Mouse (Mus musculus) midbrain, embryonic 15.5 days (tissue): ENCODE data around the gene Dusp6. TPM values are rescaled to one million over a fixed set of nuclear protein-coding genes. Genes with fewer than 3 reads are reported as not detected.
A peak's percentile ranks its signal among the peaks of the same experiment; 100 is the strongest.

Experiments used
- ATAC-seq: fragments of 200-750 bp; cut with Nextera tagmentation; replicated peaks from 2 replicates; pipeline ENCODE4 v1.8.0; 2017; ENCODE audit warnings: moderate TSS enrichment
- H3K27ac ChIP-seq: fragments of 300-500 bp; sonication (generic); 2 replicates; pipeline ENCODE4 v1.5.1; 2015; ENCODE audit warnings: mild to moderate bottlenecking, inconsistent platforms
- H3K27me3 ChIP-seq: fragments of 300-500 bp; sonication (generic); replicated peaks from 2 replicates; pipeline ENCODE4 v1.6.1; 2015; ENCODE audit warnings: inconsistent platforms
- H3K36me3 ChIP-seq: fragments of 300-500 bp; sonication (generic); replicated peaks from 2 replicates; pipeline ENCODE4 v1.6.1; 2015; ENCODE audit warnings: inconsistent platforms
- H3K4me1 ChIP-seq: fragments of 300-500 bp; sonication (generic); 2 replicates; pipeline ENCODE4 v1.6.1; 2015; ENCODE audit warnings: inconsistent platforms
- H3K4me2 ChIP-seq: fragments of 300-500 bp; sonication (generic); 2 replicates; pipeline ENCODE4 v1.6.1; 2015; ENCODE audit warnings: inconsistent platforms, mild to moderate bottlenecking, moderate library complexity
- H3K4me3 ChIP-seq: fragments of 300-500 bp; sonication (generic); 2 replicates; pipeline ENCODE4 v1.5.1; 2015; ENCODE audit warnings: mild to moderate bottlenecking, inconsistent platforms
- H3K9ac ChIP-seq: fragments of 300-500 bp; sonication (generic); 2 replicates; pipeline ENCODE4 v1.6.1; 2015; ENCODE audit warnings: mild to moderate bottlenecking, inconsistent platforms
- H3K9me3 ChIP-seq: fragments of 300-500 bp; sonication (generic); 2 replicates; pipeline ENCODE4 v1.6.1; 2016; ENCODE audit warnings: inconsistent platforms
- WGBS: fragments of 180-500 bp; shearing (Covaris S2); methylation state at CpG from one replicate; pipeline ENCODE4 v1.1.7; 2015; ENCODE audit warnings: mixed read lengths; 5-methylcytosine and 5-hydroxymethylcytosine counted together
- polyA plus RNA-seq: library from polyadenylated mRNA; unstranded; fragments of >200 nt; fragmentation: Nextera tagmentation; extraction: Ambion mirVana; gene quantifications from 2 replicates; pipeline ENCODE4 v1.2.1, GENCODE M21; 2015

Dusp6 gene
- polyA plus RNA-seq, 1 experiment from 2014 or later, result 27.0 TPM

DNA sequence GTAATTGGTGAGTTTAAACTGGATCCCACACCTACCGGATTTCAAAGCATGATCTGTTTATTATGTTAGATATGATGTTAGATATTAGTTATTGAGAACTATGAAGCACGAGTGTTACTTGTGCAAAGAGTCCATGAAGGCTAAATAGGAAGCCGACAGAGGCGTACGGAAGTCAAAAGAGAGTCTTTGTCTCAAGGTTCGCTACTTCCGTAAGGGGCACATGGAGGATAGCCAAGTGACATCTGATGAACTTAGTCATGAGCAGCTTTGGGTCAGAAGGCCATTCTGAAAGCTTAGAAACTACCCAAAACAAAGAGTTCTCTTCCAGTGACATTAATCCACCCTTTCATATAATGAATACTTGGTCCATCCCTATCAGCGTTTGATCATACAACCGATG is 27.9 kb upstream of the Dusp6 start:
- Histone ChIP-seq H3K4me2 (no peak overlapping the region), H3K4me1 (no peaks in the 10 kb centered on the region), H3K9ac (no peak overlapping the region), H3K27ac (no peak overlapping the region), H3K36me3 (no peaks in the 10 kb centered on the region), H3K4me3 (no peak overlapping the region), H3K27me3 (no peaks in the 10 kb centered on the region), H3K9me3 (no peaks in the 10 kb centered on the region)
- ATAC-seq, result no peak
- WGBS, result 88% methylated on average over 9 of the region's 9 CpGs

DNA sequence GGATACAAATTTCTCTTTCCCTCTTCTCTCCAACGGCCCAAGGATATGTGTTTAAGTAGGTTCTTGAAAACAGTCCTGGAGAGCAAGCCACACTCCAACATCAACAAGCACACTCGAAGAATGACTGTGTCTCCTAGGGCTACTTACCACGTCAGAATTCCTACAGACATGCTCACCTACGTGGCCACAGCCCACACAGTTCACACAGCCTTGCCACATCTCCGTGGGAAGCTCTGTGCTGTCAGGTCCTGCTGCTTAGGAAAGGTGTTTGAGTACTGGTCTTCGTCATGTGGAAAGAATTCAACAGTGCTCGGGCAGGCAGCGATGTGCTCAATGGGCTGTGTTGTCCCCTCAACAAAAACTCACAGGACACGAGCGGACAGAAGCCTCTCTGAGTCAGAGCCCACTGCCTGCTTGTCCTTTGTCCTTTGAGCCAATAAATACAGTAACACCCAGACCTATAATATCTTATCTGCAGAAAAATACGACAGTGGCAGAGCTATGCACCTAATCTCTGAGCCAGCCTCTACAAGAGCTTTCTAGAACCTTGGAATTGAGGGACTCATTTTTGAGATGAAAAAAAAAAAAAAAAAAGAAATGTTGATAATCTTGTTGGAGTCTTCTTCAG is 25.7 kb upstream of the Dusp6 start:
- H3K36me3 ChIP-seq, result no peaks in the 10 kb centered on the region
- H3K4me1 ChIP-seq, result no peaks in the 10 kb centered on the region
- no peaks in the 10 kb centered on the region for H3K27me3 ChIP-seq
- H3K9me3 ChIP-seq, result no peaks in the 10 kb centered on the region
- H3K27ac ChIP-seq, result no peak overlapping the region
- ATAC-seq, result no peak
- H3K4me3 ChIP-seq, result no peak overlapping the region
- no peak overlapping the region for H3K4me2 ChIP-seq
- no peak overlapping the region for H3K9ac ChIP-seq
- WGBS, result 86% methylated on average over 11 of the region's 11 CpGs

DNA sequence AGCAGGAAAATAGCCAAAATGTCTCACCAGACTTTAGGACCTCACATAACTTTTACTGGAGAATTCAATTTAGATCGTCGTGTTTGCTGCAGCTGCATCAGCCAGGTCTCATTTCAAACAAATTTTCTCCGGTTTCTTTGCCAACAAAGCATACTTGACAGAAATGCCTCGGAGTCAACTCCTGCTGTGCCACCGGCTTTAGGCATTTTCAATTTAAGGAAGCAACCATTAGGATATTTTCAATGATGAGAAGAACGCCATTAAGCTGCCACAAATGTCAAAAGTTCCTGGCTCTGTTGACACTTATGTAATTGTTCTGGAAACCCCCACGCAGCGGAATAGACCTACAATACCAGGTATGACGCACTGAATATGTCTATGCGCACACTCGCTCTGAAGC is 24.5 kb upstream of the Dusp6 start:
- Histone ChIP-seq H3K27ac (no peak overlapping the region), H3K27me3 (no peaks in the 10 kb centered on the region), H3K4me2 (no peak overlapping the region), H3K9ac (no peak overlapping the region), H3K4me3 (no peak overlapping the region), H3K36me3 (no peaks in the 10 kb centered on the region), H3K9me3 (no peaks in the 10 kb centered on the region), H3K4me1 (no peaks in the 10 kb centered on the region)
- WGBS, result 61% methylated on average over 11 of the region's 11 CpGs
- ATAC-seq, result no peak

DNA sequence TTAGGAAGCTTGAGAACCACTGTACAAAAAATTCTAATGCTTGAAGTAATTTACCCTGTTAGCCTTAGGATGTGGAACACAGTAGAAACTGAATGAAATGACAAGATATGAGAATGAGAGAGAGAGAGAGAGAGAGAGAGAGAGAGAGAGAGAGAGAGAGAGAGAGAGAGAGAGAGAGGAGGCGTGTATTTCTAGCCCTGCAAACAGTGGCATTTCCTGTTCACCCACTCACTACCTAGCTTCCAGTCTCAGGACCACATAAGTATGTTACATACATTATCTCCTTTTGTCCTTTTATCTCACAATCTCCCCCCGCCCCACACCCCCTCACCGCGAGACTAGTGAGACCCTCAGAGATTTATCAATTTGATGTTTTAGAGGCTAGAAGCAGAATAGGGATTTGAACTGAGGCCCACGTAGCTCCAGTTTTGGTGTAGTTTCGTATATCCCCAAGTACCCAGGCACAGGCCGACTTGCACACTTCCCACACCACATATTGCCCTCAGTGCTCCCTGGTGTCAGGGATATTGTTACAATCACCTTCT is 21.7 kb upstream of the Dusp6 start:
- Histone ChIP-seq H3K4me2 (no peak overlapping the region), H3K4me1 (no peaks in the 10 kb centered on the region), H3K4me3 (no peak overlapping the region), H3K27me3 (no peaks in the 10 kb centered on the region), H3K9me3 (no peaks in the 10 kb centered on the region), H3K27ac (no peak overlapping the region), H3K36me3 (no peaks in the 10 kb centered on the region), H3K9ac (no peak overlapping the region)
- no peak for ATAC-seq
- 89% methylated on average over 7 of the region's 7 CpGs for WGBS

DNA sequence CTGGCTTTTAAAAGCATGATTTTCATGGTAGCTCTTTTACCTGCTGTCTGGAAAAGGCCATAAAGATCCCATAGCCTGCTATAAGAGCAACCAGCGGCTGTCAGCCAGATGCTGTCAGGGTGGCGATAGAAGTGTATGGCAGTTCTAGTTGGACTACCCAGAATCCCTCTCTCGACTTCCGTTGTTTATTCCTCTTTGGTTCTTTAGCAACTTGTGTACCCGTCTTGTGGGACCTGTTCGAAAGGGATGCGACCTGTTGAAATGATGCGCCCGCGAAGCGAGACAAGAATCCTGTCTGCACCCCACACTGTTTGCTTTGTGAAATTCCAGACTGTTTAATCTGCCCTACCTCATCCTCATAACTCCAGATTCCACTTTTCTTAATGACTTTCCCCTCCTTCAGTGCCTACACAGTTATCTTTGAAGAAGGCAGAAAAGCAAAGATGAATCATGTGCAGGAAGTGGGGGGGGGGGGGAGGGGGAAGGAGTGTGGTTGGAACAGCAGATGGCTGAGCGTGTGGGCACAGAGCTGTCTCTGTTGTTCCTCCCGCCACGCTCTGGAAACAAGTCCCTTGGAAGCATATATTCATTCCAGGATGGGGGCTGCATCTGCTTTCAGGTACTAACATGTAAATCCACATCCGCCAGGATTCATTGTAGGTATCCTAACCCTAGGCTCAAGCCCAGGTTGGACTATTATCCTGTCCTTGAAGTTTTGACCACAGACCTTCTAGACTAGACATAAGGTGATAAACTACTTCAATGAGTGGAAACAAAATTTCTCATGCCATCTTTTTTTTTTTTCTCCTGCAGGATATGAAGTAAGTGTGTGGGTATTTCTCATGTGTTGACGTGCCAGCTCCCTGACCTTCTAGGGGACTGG is 21.0 kb upstream of the Dusp6 start:
- H3K4me2 ChIP-seq, result no peak overlapping the region
- no peak overlapping the region for H3K9ac ChIP-seq
- no peaks in the 10 kb centered on the region for H3K4me1 ChIP-seq
- H3K9me3 ChIP-seq, result no peaks in the 10 kb centered on the region
- no peak overlapping the region for H3K27ac ChIP-seq
- ATAC-seq, result no peak
- 87% methylated on average over 16 of the region's 16 CpGs for WGBS
- no peaks in the 10 kb centered on the region for H3K36me3 ChIP-seq
- H3K4me3 ChIP-seq, result no peak overlapping the region
- H3K27me3 ChIP-seq, result no peaks in the 10 kb centered on the region

DNA sequence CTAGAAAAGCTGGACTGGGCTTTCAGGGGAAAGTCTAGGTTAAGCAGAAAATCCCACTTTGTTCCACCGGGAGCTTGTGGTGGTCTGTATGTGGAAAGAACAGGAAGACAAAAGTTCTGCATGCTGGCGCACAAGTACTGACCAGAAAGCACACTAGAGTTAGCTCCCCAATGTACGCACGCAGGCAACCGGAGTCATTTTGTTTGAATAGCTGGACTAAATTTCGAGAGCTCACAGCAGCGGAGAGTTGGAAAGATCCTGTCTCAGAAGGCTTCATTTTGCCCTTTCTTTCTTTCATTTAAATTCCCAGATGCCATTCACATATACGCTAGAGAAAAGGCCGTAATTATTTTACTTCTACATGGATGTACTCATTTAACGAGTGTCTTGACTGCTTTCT is 20.3 kb upstream of the Dusp6 start:
- H3K4me1 ChIP-seq, result no peaks in the 10 kb centered on the region
- no peaks in the 10 kb centered on the region for H3K27me3 ChIP-seq
- 70% methylated on average over 10 of the region's 10 CpGs for WGBS
- H3K36me3 ChIP-seq, result no peaks in the 10 kb centered on the region
- H3K9me3 ChIP-seq, result no peaks in the 10 kb centered on the region
- H3K9ac ChIP-seq, result no peak overlapping the region
- ATAC-seq, result no peak
- no peak overlapping the region for H3K4me2 ChIP-seq
- H3K27ac ChIP-seq, result no peak overlapping the region
- no peak overlapping the region for H3K4me3 ChIP-seq

DNA sequence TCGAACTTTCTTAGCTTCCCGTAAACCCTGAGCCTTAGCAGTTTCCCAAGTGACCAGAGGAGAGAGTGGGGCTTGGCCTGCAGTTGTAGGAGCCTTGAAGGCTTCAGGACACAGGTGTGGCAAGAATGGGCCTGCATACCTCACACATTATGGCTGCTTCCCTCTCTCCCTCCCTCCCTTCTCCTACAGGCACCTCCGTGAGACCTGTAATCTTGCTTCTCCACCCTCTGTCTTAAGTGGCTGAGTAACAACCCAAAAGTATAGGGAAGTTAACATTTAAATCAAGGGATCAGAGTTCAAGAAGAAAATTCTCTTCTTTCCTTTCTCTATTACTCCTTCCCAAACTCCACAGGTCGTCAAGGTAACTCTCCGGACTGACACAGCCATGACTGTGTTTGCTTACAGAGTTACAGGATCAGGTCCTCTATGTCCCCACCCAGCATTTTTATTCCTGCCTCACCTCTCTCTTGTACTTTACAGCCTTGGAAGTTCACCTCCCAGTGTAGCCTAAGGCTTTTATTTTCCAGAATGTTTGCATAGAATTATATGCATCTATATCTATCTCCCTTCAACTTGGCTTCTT is 19.0 kb upstream of the Dusp6 start:
- H3K4me1 ChIP-seq, result no peaks in the 10 kb centered on the region
- no peaks in the 10 kb centered on the region for H3K9me3 ChIP-seq
- no peaks in the 10 kb centered on the region for H3K27me3 ChIP-seq
- H3K9ac ChIP-seq, result no peak overlapping the region
- H3K36me3 ChIP-seq, result no peaks in the 10 kb centered on the region
- no peak for ATAC-seq
- 83% methylated on average over 5 of the region's 5 CpGs for WGBS
- no peak overlapping the region for H3K4me3 ChIP-seq
- no peak overlapping the region for H3K4me2 ChIP-seq
- no peak overlapping the region for H3K27ac ChIP-seq

DNA sequence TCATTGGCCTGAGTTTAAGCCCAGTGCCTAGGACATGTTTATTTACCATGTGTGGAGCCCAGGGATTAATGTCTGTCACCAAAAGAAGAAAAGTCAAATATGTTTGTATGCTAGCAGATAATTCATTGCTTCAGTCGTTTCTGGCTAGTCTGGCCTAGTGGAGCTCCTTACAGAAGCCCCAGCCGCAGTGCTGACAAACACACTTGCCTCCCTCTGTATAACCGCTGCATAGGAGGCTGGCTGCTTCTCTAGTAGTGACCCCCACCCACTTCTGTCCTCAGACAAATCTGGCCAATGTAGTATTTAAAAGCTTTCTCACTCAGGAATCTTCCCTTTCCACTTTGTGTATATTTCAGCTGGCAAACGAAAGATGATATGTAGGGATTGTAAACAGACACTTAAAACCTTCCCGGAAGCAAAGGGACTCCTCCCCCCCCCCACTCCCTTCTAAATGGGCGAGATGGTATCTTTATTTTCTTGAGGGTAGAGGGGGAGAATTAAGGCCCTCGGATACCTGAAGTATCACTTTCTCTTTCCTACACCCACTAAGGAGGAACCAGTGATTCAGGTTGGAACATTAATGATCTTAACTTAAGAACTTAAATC is 18.3 kb upstream of the Dusp6 start:
- Histone ChIP-seq H3K9ac (no peak overlapping the region), H3K4me3 (no peak overlapping the region), H3K4me1 (no peaks in the 10 kb centered on the region), H3K4me2 (no peak overlapping the region), H3K9me3 (no peaks in the 10 kb centered on the region), H3K36me3 (no peaks in the 10 kb centered on the region), H3K27ac (no peak overlapping the region), H3K27me3 (no peaks in the 10 kb centered on the region)
- WGBS, result 65% methylated on average over 7 of the region's 7 CpGs
- ATAC-seq, result no peak

DNA sequence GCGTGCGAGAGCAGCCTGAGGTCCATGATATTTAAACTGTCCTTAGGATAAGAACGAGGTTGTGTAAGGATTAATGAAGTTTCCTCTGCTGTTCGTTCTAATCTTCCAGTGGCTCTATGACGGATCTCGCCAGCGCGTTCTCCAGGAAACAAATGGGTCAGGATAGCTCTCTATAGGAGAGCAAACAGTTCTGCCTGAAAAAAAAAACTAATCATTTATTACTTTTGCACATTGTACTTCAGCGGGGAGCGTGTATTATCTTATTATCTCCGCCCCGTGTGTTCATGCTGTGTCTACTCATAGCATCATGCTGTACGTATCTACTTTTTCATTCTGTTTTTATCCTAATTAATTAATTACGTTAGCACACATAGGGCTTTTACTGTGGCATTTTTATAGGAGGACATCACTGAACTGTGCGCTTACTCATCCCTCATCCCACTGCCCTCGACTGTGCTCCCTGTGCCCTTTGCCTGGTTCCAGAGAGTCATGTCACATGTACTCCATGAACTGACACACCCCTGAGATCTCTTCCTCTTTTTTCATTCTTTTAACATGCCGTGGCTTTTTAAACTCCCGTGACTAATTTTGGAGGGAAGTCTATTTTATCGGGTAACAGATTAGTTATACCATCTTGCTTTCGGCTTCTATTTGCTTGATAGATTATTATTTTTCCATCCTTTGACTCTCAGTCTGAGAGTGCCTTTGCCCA is 16.1 kb upstream of the Dusp6 start:
- Histone ChIP-seq H3K4me1 (no peaks in the 10 kb centered on the region), H3K4me3 (no peak overlapping the region), H3K9me3 (no peaks in the 10 kb centered on the region), H3K27me3 (no peaks in the 10 kb centered on the region), H3K27ac (no peak overlapping the region), H3K4me2 (peak overlapping the region; percentile 27), H3K36me3 (no peaks in the 10 kb centered on the region), H3K9ac (no peak overlapping the region)
- ATAC-seq, result 0 out of 2 replicates have a peak, but pooled peaks have one; percentile 9
- WGBS, result 63% methylated on average over 20 of the region's 20 CpGs

DNA sequence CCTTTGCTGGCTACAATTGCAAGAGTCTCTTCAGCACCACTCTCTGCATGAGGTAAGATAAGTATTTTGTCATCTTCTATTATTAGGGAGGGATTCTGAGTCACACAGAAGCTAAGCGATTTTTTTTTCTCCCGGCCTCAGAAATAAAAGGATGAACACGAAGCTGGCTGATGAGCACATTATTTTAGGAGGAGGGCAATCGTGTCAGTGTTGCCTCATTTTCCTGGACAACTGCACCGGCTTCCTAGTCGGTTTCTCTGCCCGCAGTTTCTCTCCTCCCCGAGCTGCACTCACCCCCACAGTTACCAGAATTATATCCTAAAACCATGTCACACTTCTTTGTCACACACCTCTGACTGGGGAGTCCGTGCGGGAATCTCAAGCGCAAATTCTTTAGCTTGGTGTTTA is 12.2 kb upstream of the Dusp6 start:
- no peak for ATAC-seq

DNA sequence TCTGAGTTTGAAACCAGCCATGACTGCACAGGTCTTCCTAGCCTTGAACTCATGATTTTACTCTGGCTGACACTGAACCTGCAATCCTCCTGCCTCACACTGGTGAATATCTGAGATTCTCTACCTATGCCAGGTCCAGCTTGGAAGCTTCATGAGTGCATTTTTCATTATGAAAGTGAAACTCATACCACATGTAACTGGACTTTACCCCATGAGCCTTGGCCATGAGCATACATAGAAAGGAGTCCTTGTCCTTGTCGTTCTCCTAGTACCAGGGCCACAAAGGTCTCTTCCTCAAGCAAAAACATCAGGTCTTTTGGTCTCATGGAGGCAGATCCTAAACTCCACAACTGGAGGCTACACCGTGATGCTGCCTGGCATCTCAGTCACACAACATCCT is 9.6 kb upstream of the Dusp6 start:
- Histone ChIP-seq H3K4me1 (no peaks in the 10 kb centered on the region), H3K27me3 (no peaks in the 10 kb centered on the region), H3K9me3 (no peaks in the 10 kb centered on the region), H3K36me3 (no peaks in the 10 kb centered on the region), H3K4me2 (no peak overlapping the region), H3K9ac (no peak overlapping the region), H3K27ac (no peak overlapping the region), H3K4me3 (no peak overlapping the region)
- 83% methylated on average over 2 of the region's 2 CpGs for WGBS
- ATAC-seq, result no peak

More for the DNA sequence above, 12.2 kb upstream of the Dusp6 start:
- no peaks in the 10 kb centered on the region for H3K4me1 ChIP-seq
- no peak overlapping the region for H3K9ac ChIP-seq
- no peaks in the 10 kb centered on the region for H3K9me3 ChIP-seq
- no peaks in the 10 kb centered on the region for H3K36me3 ChIP-seq
- H3K4me3 ChIP-seq, result no peak overlapping the region
- no peak overlapping the region for H3K27ac ChIP-seq
- 71% methylated on average over 11 of the region's 11 CpGs for WGBS
- H3K27me3 ChIP-seq, result no peaks in the 10 kb centered on the region
- H3K4me2 ChIP-seq, result no peak overlapping the region
